Mouse (Mus musculus): ENCODE results near the gene Zfx. TPM values are rescaled to one million over a fixed set of nuclear protein-coding genes. Genes with fewer than 3 reads are reported as not detected.

Gene Zfx
- polyA plus RNA-seq, 1 experiment from 2014 or later, result 9.4 TPM

Other genes with a start within 250 kb of the Zfx start
- gene AU015836, start 155.0 kb downstream of the Zfx start, polyA plus RNA-seq (2018), result not detected in 3 replicates
- 98.9 to 165 TPM (median 134 TPM) in 3 replicates for gene Eif2s3x, start 89.2 kb upstream of the Zfx start, polyA plus RNA-seq (2018)
- 4.1 to 6.4 TPM (median 4.7 TPM) in 3 replicates for gene Klhl15, start 110.9 kb upstream of the Zfx start, polyA plus RNA-seq (2018)
- not detected in 3 replicates for gene Fam90a1b, start 243.1 kb upstream of the Zfx start, polyA plus RNA-seq (2018)
- gene Apoo, start 243.4 kb upstream of the Zfx start, polyA plus RNA-seq (2018), result 12.0 to 29.2 TPM (median 15.8 TPM) in 3 replicates

Data from macrophage (primary cell).